Mouse (Mus musculus) myocyte (in vitro differentiated cells): ENCODE results near the gene Coq4. TPM values are rescaled to one million over a fixed set of nuclear protein-coding genes. Genes with fewer than 3 reads are reported as not detected.
A peak's percentile ranks its signal among the peaks of the same experiment; 100 is the strongest.

Experiments
- H3K27me3 ChIP-seq: one replicate; pipeline ENCODE4 v1.6.1; 2011; ENCODE audit not compliant: control insufficient read depth, insufficient read depth, insufficient read length
- H3K36me3 ChIP-seq: one replicate; pipeline ENCODE4 v1.6.1; 2011; ENCODE audit not compliant: control insufficient read depth, insufficient read depth
- H3K4me2 ChIP-seq: one replicate; pipeline ENCODE4 v1.6.1; 2011; ENCODE audit warnings: low read depth, control low read depth
- H3K4me3 ChIP-seq: one replicate; pipeline ENCODE4 v1.5.1; 2011; ENCODE audit warnings: mild to moderate bottlenecking, control low read depth, moderate library complexity
- H3K79me2 ChIP-seq: one replicate; pipeline ENCODE4 v1.6.1; 2011; ENCODE audit not compliant: control insufficient read depth, insufficient read depth
- H3ac ChIP-seq: one replicate; pipeline ENCODE4 v1.6.1; 2011; ENCODE audit not compliant: control insufficient read depth, insufficient read length
- CEBPB ChIP-seq: IDR thresholded peaks from 2 replicates; pipeline ENCODE4 v1.6.1; 2011; ENCODE audit warnings: mild to moderate bottlenecking, moderate library complexity; ENCODE audit not compliant: poor library complexity, insufficient read depth, severe bottlenecking
- E2F4 ChIP-seq: IDR thresholded peaks from one replicate; pipeline ENCODE4 v1.6.1; 2011; ENCODE audit warnings: mild to moderate bottlenecking, control low read depth, moderate library complexity; ENCODE audit not compliant: insufficient read depth
- MAX ChIP-seq: IDR thresholded peaks from one replicate; pipeline ENCODE4 v1.6.1; 2011; ENCODE audit warnings: low read depth, mild to moderate bottlenecking, control low read depth
- MYOD1 ChIP-seq, 3 experiments: IDR thresholded peaks; one replicate each; pipeline ENCODE4 v1.6.1; 2011; ENCODE audit warnings: control low read depth in 2 of 3, low read depth in 2 of 3, mild to moderate bottlenecking in 2 of 3, moderate library complexity in 1 of 3; ENCODE audit not compliant: insufficient read length in 2 of 3, control insufficient read depth in 1 of 3
- MYOG ChIP-seq, 3 experiments: IDR thresholded peaks; one replicate each; pipeline ENCODE4 v1.6.1; 2011; ENCODE audit warnings: control low read depth in 2 of 3, low read depth in 2 of 3, mild to moderate bottlenecking in 2 of 3; ENCODE audit not compliant: insufficient read length in 2 of 3, control insufficient read depth in 1 of 3, insufficient read depth in 1 of 3
- POLR2A ChIP-seq: IDR thresholded peaks from one replicate; pipeline ENCODE4 v1.6.1; 2011; ENCODE audit warnings: low read depth, mild to moderate bottlenecking, control low read depth, moderate library complexity; ENCODE audit not compliant: insufficient read length
- POLR2AphosphoS2 ChIP-seq: IDR thresholded peaks from one replicate; pipeline ENCODE4 v1.6.1; 2011; ENCODE audit warnings: low read depth, control low read depth; ENCODE audit not compliant: insufficient read length
- REST ChIP-seq: IDR thresholded peaks from one replicate; pipeline ENCODE4 v1.6.1; 2011; ENCODE audit warnings: mild to moderate bottlenecking, control low read depth, moderate library complexity; ENCODE audit not compliant: insufficient read depth, insufficient read length
- SRF ChIP-seq: IDR thresholded peaks from one replicate; pipeline ENCODE4 v1.6.1; 2011; ENCODE audit warnings: low read depth; ENCODE audit not compliant: control insufficient read depth, insufficient read length
- TCF12 ChIP-seq: IDR thresholded peaks from one replicate; pipeline ENCODE4 v1.6.1; 2011; ENCODE audit warnings: mild to moderate bottlenecking, control low read depth; ENCODE audit not compliant: poor library complexity, insufficient read depth, severe bottlenecking
- TCF3 ChIP-seq: IDR thresholded peaks from one replicate; pipeline ENCODE4 v1.6.1; 2011; ENCODE audit warnings: low read depth, control low read depth; ENCODE audit not compliant: insufficient read length
- USF1 ChIP-seq: IDR thresholded peaks from one replicate; pipeline ENCODE4 v1.6.1; 2011; ENCODE audit warnings: low read depth, mild to moderate bottlenecking, control low read depth, moderate library complexity
- polyA plus RNA-seq: library from polyadenylated mRNA; unstranded; fragments of >200 nt; fragmentation: generic; extraction: Trizol; gene quantifications from one replicate; pipeline ENCODE4 v1.2.1, GENCODE M21; 2012; ENCODE audit warnings: missing spikeins

The Coq4 gene
- polyA plus RNA-seq, 1 experiment, result 24.4 TPM

DNA sequence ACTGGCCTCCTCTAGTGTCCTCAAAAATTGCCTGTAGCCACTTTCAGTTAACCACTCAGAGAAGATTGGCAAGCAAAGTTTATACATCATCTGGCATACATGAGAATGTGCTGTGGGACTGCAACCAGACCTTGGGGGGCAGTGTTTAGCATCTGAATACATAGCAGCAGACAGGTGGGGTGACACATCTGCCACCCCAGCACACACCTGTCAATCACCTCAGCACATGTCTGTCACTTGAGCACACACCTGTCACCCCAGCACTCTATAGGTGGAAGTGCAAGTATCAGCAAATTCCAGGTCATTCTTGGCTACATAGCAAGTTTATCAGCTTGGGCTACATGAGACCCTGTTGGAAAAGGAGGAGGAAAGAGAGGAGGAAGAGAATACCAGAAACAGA lies 31.6 kb upstream of the Coq4 start:
- Histone ChIP-seq H3K36me3 (no peaks in the 10 kb centered on the region), H3K27me3 (peaks cover 26% of the 10 kb centered on the region), H3ac (no peak overlapping the region), H3K4me3 (no peak overlapping the region), H3K79me2 (no peaks in the 10 kb centered on the region), H3K4me2 (no peak overlapping the region)
- no peak for TF ChIP-seq CEBPB
- peak; percentile 36 for TF ChIP-seq TCF3
- no peak for TF ChIP-seq USF1
- TF ChIP-seq TCF12, result no peak
- no peak for TF ChIP-seq MAX
- no peak for TF ChIP-seq REST
- peak in 2 of 3 experiments; percentile 11 to 64 for TF ChIP-seq MYOG (IDR thresholded peaks at IDR 0.05; ENCODE audit: control insufficient read depth in 1 of 3, insufficient read depth in 1 of 3, insufficient read length in 2 of 3, low read depth in 2 of 3)
- TF ChIP-seq POLR2A, result no peak
- TF ChIP-seq POLR2AphosphoS2, result no peak
- peak; percentile 7 to 89 (median 36) for TF ChIP-seq MYOD1 (IDR thresholded peaks at IDR 0.05; ENCODE audit: control insufficient read depth in 1 of 3, insufficient read length in 2 of 3, low read depth in 2 of 3)

DNA sequence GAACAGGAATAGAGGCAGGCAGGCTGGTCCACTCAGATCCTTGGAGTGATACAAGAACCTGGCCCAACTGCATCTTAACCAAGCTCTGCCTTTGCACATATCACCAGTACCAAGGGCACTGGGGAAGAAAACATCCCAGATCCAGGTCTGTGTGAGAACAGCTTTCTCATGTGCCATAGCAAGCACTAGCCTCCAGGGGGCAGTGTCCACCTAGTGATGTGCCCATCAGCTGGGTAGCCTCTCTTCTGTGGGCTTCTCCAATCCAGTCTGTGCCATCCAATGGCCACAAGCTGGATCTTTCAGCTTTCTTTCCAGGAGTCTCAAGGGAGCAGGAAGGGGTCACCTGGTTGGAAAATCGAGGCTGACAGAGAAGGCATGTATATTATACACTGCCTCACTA lies 22.5 kb upstream of the Coq4 start:
- H3K36me3 ChIP-seq, result no peaks in the 10 kb centered on the region
- H3K4me2 ChIP-seq, result no peak overlapping the region
- H3K79me2 ChIP-seq, result no peaks in the 10 kb centered on the region
- H3ac ChIP-seq, result no peak overlapping the region
- no peak overlapping the region for H3K4me3 ChIP-seq
- H3K27me3 ChIP-seq, result peaks cover 20% of the 10 kb centered on the region
- no peak for TF ChIP-seq REST
- no peak for TF ChIP-seq POLR2AphosphoS2
- no peak for TF ChIP-seq SRF
- TF ChIP-seq USF1, result no peak

DNA sequence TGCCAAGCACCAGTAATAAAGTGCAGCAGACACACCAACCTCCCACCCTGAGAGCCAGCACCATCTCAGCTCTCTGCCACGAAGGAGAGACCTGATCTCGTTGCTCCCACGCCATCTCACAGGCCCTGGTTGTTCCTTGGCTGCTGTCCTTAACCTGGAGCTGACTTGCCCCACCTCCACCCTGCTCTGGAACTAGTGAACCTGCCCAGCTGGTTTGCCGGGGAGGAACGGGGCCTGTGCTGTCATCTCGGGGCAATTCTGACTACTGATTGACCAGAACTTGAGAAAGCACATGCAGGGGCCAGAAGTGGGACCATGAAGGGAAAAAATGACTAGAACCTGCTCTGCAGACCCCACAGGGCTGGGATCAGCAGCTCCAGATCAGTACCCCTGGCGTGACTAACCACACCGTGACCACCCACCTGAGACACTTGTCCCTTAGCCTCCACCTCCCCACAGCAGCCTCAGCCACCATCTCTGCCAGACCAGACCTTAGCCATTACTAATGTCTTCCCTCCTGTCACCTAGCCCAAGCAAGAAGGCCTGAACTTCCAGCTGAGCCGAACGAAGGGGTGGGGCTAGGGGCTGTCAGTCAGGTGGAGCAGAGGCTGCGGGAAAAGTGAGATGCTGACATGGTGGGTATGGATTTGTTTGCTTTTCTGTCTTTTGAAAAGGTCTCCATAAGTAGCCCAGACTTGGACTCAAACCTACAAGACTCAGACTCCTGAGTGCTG lies 19.1 kb upstream of the Coq4 start:
- Histone ChIP-seq H3K36me3 (no peaks in the 10 kb centered on the region), H3ac (no peak overlapping the region)
- TF ChIP-seq MAX (no peak), CEBPB (no peak), SRF (no peak), USF1 (no peak), POLR2AphosphoS2 (no peak), MYOD1 (IDR thresholded peaks at IDR 0.05; ENCODE audit: control insufficient read depth in 1 of 3, insufficient read length in 2 of 3, low read depth in 2 of 3) (no peak), POLR2A (no peak), MYOG (IDR thresholded peaks at IDR 0.05; ENCODE audit: control insufficient read depth in 1 of 3, insufficient read depth in 1 of 3, insufficient read length in 2 of 3, low read depth in 2 of 3) (no peak), REST (no peak), TCF3 (no peak), TCF12 (no peak), E2F4 (no peak)

DNA sequence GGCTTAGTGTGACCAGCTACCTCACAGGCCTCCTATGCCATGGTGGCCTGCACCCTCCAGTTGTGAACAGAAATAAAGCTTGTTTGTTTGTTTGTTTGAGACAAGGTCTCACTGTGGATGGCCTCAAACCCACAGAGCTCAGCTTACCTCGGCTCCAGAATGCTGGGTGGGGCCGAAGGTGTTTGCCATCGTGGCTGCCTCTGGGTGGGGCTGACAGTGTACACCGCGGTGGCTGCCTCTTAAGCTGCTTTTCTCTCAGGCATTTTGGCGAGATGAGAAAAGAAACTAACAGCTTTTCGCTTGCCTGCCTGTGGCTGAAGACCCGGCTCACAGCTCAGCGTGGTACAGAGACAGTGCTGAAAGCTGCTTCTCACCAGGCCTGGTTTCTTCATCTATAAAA lies 18.4 kb upstream of the Coq4 start:
- H3K36me3 ChIP-seq, result no peaks in the 10 kb centered on the region
- H3K79me2 ChIP-seq, result no peaks in the 10 kb centered on the region
- H3K27me3 ChIP-seq, result no peaks in the 10 kb centered on the region
- H3K4me2 ChIP-seq, result no peak overlapping the region
- H3ac ChIP-seq, result no peak overlapping the region
- no peak overlapping the region for H3K4me3 ChIP-seq
- TF ChIP-seq TCF3 (no peak), POLR2A (no peak), TCF12 (no peak), CEBPB (no peak), POLR2AphosphoS2 (no peak), SRF (no peak), REST (no peak), USF1 (no peak), MYOG (IDR thresholded peaks at IDR 0.05; ENCODE audit: control insufficient read depth in 1 of 3, insufficient read depth in 1 of 3, insufficient read length in 2 of 3, low read depth in 2 of 3) (no peak)

More for the DNA sequence above, 19.1 kb upstream of the Coq4 start:
- no peak overlapping the region for H3K4me2 ChIP-seq
- H3K27me3 ChIP-seq, result peaks cover 1% of the 10 kb centered on the region
- no peaks in the 10 kb centered on the region for H3K79me2 ChIP-seq
- no peak overlapping the region for H3K4me3 ChIP-seq

DNA sequence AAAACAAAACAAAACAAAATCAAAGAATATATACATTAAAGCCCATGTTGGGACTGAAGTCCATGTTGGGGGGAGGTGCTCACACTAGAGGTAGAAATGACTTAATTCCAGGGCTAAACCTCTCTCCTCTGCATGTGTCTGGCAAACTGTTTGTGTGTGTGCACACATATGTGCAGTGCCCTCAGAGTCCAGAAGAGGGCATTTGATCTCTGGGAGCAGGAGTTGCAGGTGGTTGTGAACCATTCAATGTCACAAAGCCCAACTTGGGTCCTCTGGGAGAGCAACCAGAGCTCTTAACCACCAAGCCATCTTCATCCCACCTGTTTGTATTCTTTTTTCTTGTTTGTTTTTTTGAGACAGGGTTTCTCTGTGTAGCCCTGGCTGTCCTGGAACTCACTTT lies 17.1 kb upstream of the Coq4 start:
- no peaks in the 10 kb centered on the region for H3K27me3 ChIP-seq
- H3K36me3 ChIP-seq, result no peaks in the 10 kb centered on the region
- no peaks in the 10 kb centered on the region for H3K79me2 ChIP-seq
- TF ChIP-seq TCF3 (no peak), USF1 (no peak), TCF12 (no peak), REST (no peak)
- no peak overlapping the region for H3K4me2 ChIP-seq
- H3ac ChIP-seq, result no peak overlapping the region
- no peak overlapping the region for H3K4me3 ChIP-seq
